Mouse (Mus musculus): Measurements from ENCODE around the gene Itpka. TPM values are rescaled to one million over a fixed set of nuclear protein-coding genes. Genes with fewer than 3 reads are reported as not detected.

Gene Itpka
- polyA plus RNA-seq, 1 experiment = not detected

DNA sequence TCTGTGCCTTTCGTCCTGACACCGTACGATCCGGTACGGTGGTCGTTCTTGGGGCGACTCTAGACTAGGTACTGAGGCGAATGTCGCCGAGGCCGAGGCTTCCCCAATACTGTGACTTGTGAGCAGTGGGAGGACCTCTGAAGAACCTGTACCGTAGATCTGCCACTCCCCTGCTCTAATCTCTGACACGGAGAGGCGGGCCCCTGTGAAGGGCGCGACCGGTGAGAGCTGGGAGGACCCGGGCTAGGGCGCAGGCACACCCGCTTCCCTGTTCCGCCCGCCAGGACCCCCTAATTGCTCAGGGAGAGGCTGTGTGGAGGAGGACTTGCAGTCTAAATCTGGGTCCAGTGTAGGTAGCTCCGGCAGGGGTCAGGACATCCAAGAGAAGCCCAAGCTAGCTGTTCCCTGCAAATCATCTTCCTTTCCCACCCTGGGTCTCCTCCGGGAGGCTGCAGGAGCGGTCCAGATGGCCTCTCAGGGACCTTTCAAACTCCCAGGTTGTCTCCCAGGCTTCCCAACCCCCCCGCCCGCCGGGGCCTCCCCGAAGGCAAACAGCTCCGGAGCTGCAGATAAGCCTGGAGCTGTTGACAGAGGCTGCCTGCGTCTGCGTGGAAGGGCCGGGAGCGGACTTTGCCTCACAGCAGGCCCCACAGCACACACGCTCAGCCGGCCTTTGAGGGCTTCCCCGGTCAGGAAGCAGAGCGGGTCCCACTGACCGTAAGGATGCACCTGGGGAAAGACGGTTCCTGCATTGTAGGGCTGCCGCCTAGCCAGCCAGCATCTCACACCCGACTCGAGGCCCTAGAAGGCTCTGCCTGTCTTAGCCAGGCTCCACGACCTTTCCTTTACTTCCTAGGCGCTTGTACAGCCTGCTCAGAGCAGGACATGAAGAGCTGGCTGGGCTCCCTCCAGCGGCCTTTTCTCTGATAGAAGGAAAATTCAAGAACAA is 2.3 kb downstream of the Itpka start:
- 40% methylated on average over 46 of the region's 46 CpGs for WGBS
- Histone ChIP-seq H3K27ac (ENCODE audit: insufficient read depth, low read depth, low read length) (no peak overlapping the region), H3K4me1 (ENCODE audit: control insufficient read depth, insufficient read depth, low read length) (peaks cover 27% of the 10 kb centered on the region), H3K4me3 (ENCODE audit: insufficient read depth, low read depth, low read length) (no peak overlapping the region)
- no peak for TF ChIP-seq POLR2A (IDR thresholded peaks at IDR 0.05; ENCODE audit: insufficient read depth, low read depth, low read length)

DNA sequence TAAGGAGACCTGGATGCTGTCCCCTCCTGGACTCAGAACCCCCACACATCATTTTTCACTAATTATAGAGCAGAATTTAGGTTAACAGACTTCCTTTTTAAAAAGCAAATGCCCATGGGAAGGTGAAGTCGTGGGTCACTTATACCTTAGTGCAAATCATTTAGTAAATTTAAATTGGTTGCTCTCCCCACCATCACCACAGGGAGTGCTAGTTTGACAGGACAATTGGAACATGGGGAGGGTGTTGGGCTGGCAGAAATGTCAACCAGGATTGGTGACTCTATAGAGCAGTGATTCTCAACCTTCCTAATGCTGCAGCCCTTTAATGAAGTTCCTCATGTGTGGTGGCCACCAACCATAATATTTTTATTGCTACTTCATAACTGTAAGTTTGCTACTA is 3.1 kb downstream of the Itpka start:
- peaks cover 27% of the 10 kb centered on the region for H3K4me1 ChIP-seq (ENCODE audit: control insufficient read depth, insufficient read depth, low read length)
- H3K27ac ChIP-seq (ENCODE audit: insufficient read depth, low read depth, low read length) = no peak overlapping the region
- WGBS = 29% methylated on average over 1 of the region's 1 CpGs
- no peak overlapping the region for H3K4me3 ChIP-seq (ENCODE audit: insufficient read depth, low read depth, low read length)
- TF ChIP-seq POLR2A (IDR thresholded peaks at IDR 0.05; ENCODE audit: insufficient read depth, low read depth, low read length) = no peak
- no peak for TF ChIP-seq CTCF (IDR thresholded peaks at IDR 0.05; ENCODE audit: insufficient read depth, low read depth, low read length)

DNA sequence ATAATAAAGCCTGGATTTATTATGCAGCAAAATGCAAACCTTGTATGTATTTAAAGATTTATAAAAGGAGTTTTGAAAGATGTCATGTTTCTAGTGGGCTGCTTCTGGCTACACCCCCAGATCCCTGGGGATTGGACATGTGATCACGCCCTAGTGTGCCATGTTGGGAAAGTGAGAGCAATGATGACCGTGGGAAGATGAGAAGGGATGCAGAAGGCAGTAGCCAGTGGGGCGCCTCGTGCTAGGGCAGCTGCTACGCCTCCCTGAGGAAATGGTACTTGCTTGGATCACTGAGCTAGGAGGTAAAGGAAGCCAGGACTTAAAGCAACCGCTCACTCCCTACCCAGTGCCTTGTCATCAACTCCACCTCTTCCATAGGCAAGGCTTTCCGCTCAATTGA is 5.4 kb downstream of the Itpka start:
- Histone ChIP-seq H3K4me1 (ENCODE audit: control insufficient read depth, insufficient read depth, low read length) (peaks cover 19% of the 10 kb centered on the region), H3K27ac (ENCODE audit: insufficient read depth, low read depth, low read length) (no peak overlapping the region), H3K4me3 (ENCODE audit: insufficient read depth, low read depth, low read length) (no peak overlapping the region)
- TF ChIP-seq POLR2A (IDR thresholded peaks at IDR 0.05; ENCODE audit: insufficient read depth, low read depth, low read length) (no peak), CTCF (IDR thresholded peaks at IDR 0.05; ENCODE audit: insufficient read depth, low read depth, low read length) (no peak)
- WGBS = 84% methylated on average over 7 of the region's 7 CpGs

DNA sequence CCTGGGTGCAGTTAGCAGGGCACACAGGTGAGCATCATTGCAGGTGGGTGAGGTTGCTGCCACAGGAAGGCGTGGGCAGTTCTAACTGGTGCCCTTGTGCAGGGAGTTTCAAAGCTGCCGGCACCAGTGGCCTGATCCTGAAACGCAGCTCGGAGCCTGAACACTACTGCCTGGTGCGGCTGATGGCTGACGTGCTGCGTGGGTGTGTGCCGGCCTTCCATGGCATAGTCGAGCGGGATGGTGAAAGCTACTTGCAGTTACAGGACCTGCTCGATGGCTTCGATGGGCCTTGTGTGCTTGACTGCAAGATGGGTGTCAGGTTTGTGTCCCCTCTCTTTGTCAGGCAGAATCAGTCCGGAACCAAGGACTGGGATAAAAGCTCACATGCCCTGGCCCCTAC is 7.1 kb downstream of the Itpka start:
- TF ChIP-seq CTCF (IDR thresholded peaks at IDR 0.05; ENCODE audit: insufficient read depth, low read depth, low read length) = no peak
- TF ChIP-seq POLR2A (IDR thresholded peaks at IDR 0.05; ENCODE audit: insufficient read depth, low read depth, low read length) = no peak
- H3K27ac ChIP-seq (ENCODE audit: insufficient read depth, low read depth, low read length) = no peak overlapping the region
- 71% methylated on average over 13 of the region's 13 CpGs for WGBS

DNA sequence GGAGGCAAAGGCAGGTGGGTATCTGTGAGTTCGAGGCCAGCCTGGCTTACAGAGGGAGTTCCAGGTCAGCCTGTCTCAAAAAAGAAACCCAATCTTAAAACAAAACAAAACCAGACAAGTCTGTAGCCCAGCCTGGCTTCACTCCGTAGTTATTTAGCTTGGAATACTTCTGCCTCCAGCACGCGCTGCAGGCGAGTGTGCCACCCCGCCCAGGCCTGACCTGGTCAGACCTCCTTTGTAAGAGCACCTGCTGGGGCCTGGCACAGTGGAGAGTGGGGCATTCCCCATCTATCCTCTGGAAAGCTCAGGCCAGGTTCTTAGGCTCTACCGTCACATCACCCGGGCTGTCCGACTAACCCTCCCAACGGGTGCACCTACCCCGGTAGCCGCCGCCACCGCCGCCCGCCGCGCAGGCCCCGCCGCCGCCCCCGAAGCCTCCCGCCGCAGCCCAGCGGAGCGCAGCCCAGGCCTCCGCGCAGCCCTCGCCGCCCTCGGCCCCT is 15.5 kb downstream of the Itpka start:
- TF ChIP-seq POLR2A (IDR thresholded peaks at IDR 0.05; ENCODE audit: insufficient read depth, low read depth, low read length) (no peak), CTCF (IDR thresholded peaks at IDR 0.05; ENCODE audit: insufficient read depth, low read depth, low read length) (no peak)
- WGBS = 6% methylated on average over 31 of the region's 31 CpGs
- Histone ChIP-seq H3K27ac (ENCODE audit: insufficient read depth, low read depth, low read length) (no peak overlapping the region), H3K4me1 (ENCODE audit: control insufficient read depth, insufficient read depth, low read length) (peaks cover 10% of the 10 kb centered on the region), H3K4me3 (ENCODE audit: insufficient read depth, low read depth, low read length) (peak overlapping the region; percentile 67)

More for the DNA sequence above, 7.1 kb downstream of the Itpka start:
- H3K4me3 ChIP-seq (ENCODE audit: insufficient read depth, low read depth, low read length) = no peak overlapping the region
- peaks cover 5% of the 10 kb centered on the region; the same call in 1 of the 2 replicates for H3K4me1 ChIP-seq (ENCODE audit: control insufficient read depth, insufficient read depth, low read length)

- no peak overlapping the region for H3K27ac ChIP-seq (ENCODE audit: insufficient read depth, low read depth, low read length)
- H3K4me3 ChIP-seq (ENCODE audit: insufficient read depth, low read depth, low read length) = peak overlapping the region; percentile 67
- WGBS = under 1% methylated on average over 76 of the region's 77 CpGs
- TF ChIP-seq CTCF (IDR thresholded peaks at IDR 0.05; ENCODE audit: insufficient read depth, low read depth, low read length) (no peak), POLR2A (IDR thresholded peaks at IDR 0.05; ENCODE audit: insufficient read depth, low read depth, low read length) (no peak)
- peaks cover 10% of the 10 kb centered on the region for H3K4me1 ChIP-seq (ENCODE audit: control insufficient read depth, insufficient read depth, low read length)
These were observed 16.1 kb downstream of the Itpka start for GRCm38 (mm10) chr2:119758101-119758843.

- Histone ChIP-seq H3K4me3 (ENCODE audit: insufficient read depth, low read depth, low read length) (peak overlapping the region; percentile 67), H3K4me1 (ENCODE audit: control insufficient read depth, insufficient read depth, low read length) (peaks cover 10% of the 10 kb centered on the region), H3K27ac (ENCODE audit: insufficient read depth, low read depth, low read length) (no peak overlapping the region)
- WGBS = 14% methylated on average over 44 of the region's 44 CpGs
- TF ChIP-seq POLR2A (IDR thresholded peaks at IDR 0.05; ENCODE audit: insufficient read depth, low read depth, low read length) = no peak
- TF ChIP-seq CTCF (IDR thresholded peaks at IDR 0.05; ENCODE audit: insufficient read depth, low read depth, low read length) = no peak
These were observed 17.0 kb downstream of the Itpka start for GRCm38 (mm10) chr2:119758844-119759835.

GRCm38 (mm10) chr2:119760251-119760650 is 18.1 kb downstream of the Itpka start, which contains the start of gene Ltk:
TSS of gene Ltk (minus strand) at chr2:119760431.
- Histone ChIP-seq H3K4me1 (ENCODE audit: control insufficient read depth, insufficient read depth, low read length) (peaks cover 13% of the 10 kb centered on the region), H3K27ac (ENCODE audit: insufficient read depth, low read depth, low read length) (no peak within 1 kb of the TSS), H3K4me3 (ENCODE audit: insufficient read depth, low read depth, low read length) (no peak within 1 kb of the TSS)
- TF ChIP-seq CTCF (IDR thresholded peaks at IDR 0.05; ENCODE audit: insufficient read depth, low read depth, low read length) (no peak), POLR2A (IDR thresholded peaks at IDR 0.05; ENCODE audit: insufficient read depth, low read depth, low read length) (no peak)
- WGBS = 41% methylated on average over 9 of the region's 9 CpGs
